Mouse (Mus musculus): ENCODE data around the gene Fut7. TPM values are rescaled to one million over a fixed set of nuclear protein-coding genes. Genes with fewer than 3 reads are reported as not detected.

The Fut7 gene
- 0.59 TPM for total RNA-seq (2023)

GRCm38 (mm10) chr2:25422587-25423410, at the start of gene Fut7:
Gene Fut7, plus strand, starts transcription at chr2:25423267.

GRCm38 (mm10) chr2:25395721-25396596, 27.1 kb upstream of the Fut7 start, which contains the start of gene Entpd2:
Gene Entpd2, plus strand, starts transcription at chr2:25395874.

GRCm38 (mm10) chr2:25399051-25399450, 24.0 kb upstream of the Fut7 start, which contains the start of gene Npdc1:
Gene Npdc1, plus strand, starts transcription at chr2:25399351.

GRCm38 (mm10) chr2:25428442-25429236, 5.6 kb downstream of the Fut7 start, which contains the start of gene Abca2:
Gene Abca2, plus strand, starts transcription at chr2:25428703.

GRCm38 (mm10) chr2:25456205-25456953, 33.3 kb downstream of the Fut7 start, which contains the start of gene Clic3:
Gene Clic3, plus strand, starts transcription at chr2:25456838.

GRCm38 (mm10) chr2:25460551-25461309, 37.7 kb downstream of the Fut7 start, which contains the start of gene Paxx:
Gene Paxx, minus strand, starts transcription at chr2:25461094.

GRCm38 (mm10) chr2:25469969-25470368, 46.9 kb downstream of the Fut7 start, which contains the start of gene Ptgds:
Gene Ptgds, minus strand, starts transcription at chr2:25470046.

Other genes starting within 250 kb of the Fut7 start
- gene Nrarp, start 242.5 kb upstream of the Fut7 start, total RNA-seq (2023) = 5.2 TPM
- gene Tor4a, start 226.4 kb upstream of the Fut7 start, total RNA-seq (2023) = 23.0 TPM
- gene Nelfb, start 211.8 kb upstream of the Fut7 start, total RNA-seq (2023) = 63.7 TPM
- not detected for gene Stpg3, start 208.6 kb upstream of the Fut7 start, total RNA-seq (2023)
- gene Fam166a, start 204.5 kb upstream of the Fut7 start, total RNA-seq (2023) = not detected
- 113 TPM for gene Tubb4b, start 198.6 kb upstream of the Fut7 start, total RNA-seq (2023)
- not detected for gene Slc34a3, start 188.9 kb upstream of the Fut7 start, total RNA-seq (2023)
- not detected for gene Rnf224, start 186.5 kb upstream of the Fut7 start, total RNA-seq (2023)
- gene Rnf208, start 181.0 kb upstream of the Fut7 start, total RNA-seq (2023) = not detected
- not detected for gene Cysrt1, start 180.8 kb upstream of the Fut7 start, total RNA-seq (2023)
- gene AL732309.1, start 176.4 kb upstream of the Fut7 start, total RNA-seq (2023) = 5.9 TPM
- gene Tmem203, start 167.8 kb upstream of the Fut7 start, total RNA-seq (2023) = 24.4 TPM
- 29.6 TPM for gene Tprn, start 160.6 kb upstream of the Fut7 start, total RNA-seq (2023)
- 35.2 TPM for gene Ssna1, start 150.8 kb upstream of the Fut7 start, total RNA-seq (2023)
- gene Anapc2, start 150.8 kb upstream of the Fut7 start, total RNA-seq (2023) = 99.3 TPM
- gene Tmem210, start 135.1 kb upstream of the Fut7 start, total RNA-seq (2023) = not detected
- gene Lrrc26, start 133.4 kb upstream of the Fut7 start, total RNA-seq (2023) = not detected
- gene Grin1, start 104.1 kb upstream of the Fut7 start, total RNA-seq (2023) = not detected
- 50.6 TPM for gene Man1b1, start 90.9 kb upstream of the Fut7 start, total RNA-seq (2023)
- 17.2 TPM for gene Dpp7, start 66.9 kb upstream of the Fut7 start, total RNA-seq (2023)
- 10.3 TPM for gene Uap1l1, start 57.6 kb upstream of the Fut7 start, total RNA-seq (2023)
- gene Sapcd2, start 50.9 kb upstream of the Fut7 start, total RNA-seq (2023) = 0.74 TPM
- gene Entpd2, start 27.4 kb upstream of the Fut7 start, total RNA-seq (2023) = 1.4 TPM
- 0.98 TPM for gene Npdc1, start 23.9 kb upstream of the Fut7 start, total RNA-seq (2023)
- gene Abca2, start 5.4 kb downstream of the Fut7 start, total RNA-seq (2023) = 69.0 TPM
- gene Clic3, start 33.6 kb downstream of the Fut7 start, total RNA-seq (2023) = not detected
- 92.6 TPM for gene Paxx, start 37.8 kb downstream of the Fut7 start, total RNA-seq (2023)
- gene Ptgds, start 46.8 kb downstream of the Fut7 start, total RNA-seq (2023) = not detected
- not detected for gene Lcn12, start 70.6 kb downstream of the Fut7 start, total RNA-seq (2023)
- gene Fbxw5, start 77.5 kb downstream of the Fut7 start, total RNA-seq (2023) = 47.7 TPM
- gene C8g, start 78.5 kb downstream of the Fut7 start, total RNA-seq (2023) = not detected
- gene Traf2, start 123.7 kb downstream of the Fut7 start, total RNA-seq (2023) = 49.0 TPM
- gene Edf1, start 134.6 kb downstream of the Fut7 start, total RNA-seq (2023) = 117 TPM
- 3.6 TPM for gene Mamdc4, start 151.6 kb downstream of the Fut7 start, total RNA-seq (2023)
- gene Phpt1, start 152.0 kb downstream of the Fut7 start, total RNA-seq (2023) = 29.9 TPM
- gene Ajm1, start 158.5 kb downstream of the Fut7 start, total RNA-seq (2023) = 0.33 TPM
- 105 TPM for gene Rabl6, start 185.3 kb downstream of the Fut7 start, total RNA-seq (2023)
- not detected for gene Ccdc183, start 194.4 kb downstream of the Fut7 start, total RNA-seq (2023)
- 1.6 TPM for gene Tmem141, start 198.7 kb downstream of the Fut7 start, total RNA-seq (2023)
- 6.2 TPM for gene Fcna, start 204.8 kb downstream of the Fut7 start, total RNA-seq (2023)
- gene Lcn8, start 229.9 kb downstream of the Fut7 start, total RNA-seq (2023) = not detected
- gene Lcn5, start 234.7 kb downstream of the Fut7 start, total RNA-seq (2023) = not detected

Data from CD4-positive naive resting alpha-beta T cell, adult 57 days (primary cell).